Mouse (Mus musculus): ENCODE data around the gene Mertk. TPM values are rescaled to one million over a fixed set of nuclear protein-coding genes. Genes with fewer than 3 reads are reported as not detected.

Mertk gene
- polyA plus RNA-seq, 1 experiment: 2.2 TPM

DNA sequence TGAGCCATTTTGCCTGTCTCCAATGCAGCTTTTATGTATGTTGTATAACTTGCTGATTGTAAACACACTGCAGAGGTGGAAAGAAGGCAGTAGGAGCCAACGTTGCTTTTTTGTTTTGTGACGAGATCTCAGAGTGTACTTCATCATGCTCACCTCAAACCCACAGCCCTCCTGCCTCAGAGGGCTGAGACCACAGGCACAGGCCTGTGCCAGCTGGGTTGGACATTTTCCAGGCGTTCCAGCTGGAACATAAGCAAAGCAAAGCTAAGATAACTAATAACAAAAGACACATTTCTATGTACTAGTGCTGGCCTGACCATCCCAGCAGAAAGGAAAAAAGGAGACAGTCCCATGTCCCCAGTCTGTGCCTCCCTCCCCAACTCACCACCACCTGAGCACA lies 36.3 kb downstream of the Mertk start:
- Histone ChIP-seq H3K27me3 (ENCODE audit: control insufficient read depth, insufficient read depth, low read length, poor library complexity, severe bottlenecking) (no peaks in the 10 kb centered on the region), H3K4me1 (ENCODE audit: control insufficient read depth, insufficient read depth, low read length) (no peaks in the 10 kb centered on the region), H3K27ac (ENCODE audit: insufficient read depth, low read length) (no peak overlapping the region), H3K4me3 (ENCODE audit: low read depth, low read length) (no peak overlapping the region), H3K36me3 (ENCODE audit: control insufficient read depth, insufficient read depth, low read length, poor library complexity, severe bottlenecking) (no peaks in the 10 kb centered on the region), H3K9ac (ENCODE audit: low read depth, poor library complexity, severe bottlenecking) (no peak overlapping the region), H3K9me3 (replicated peaks; ENCODE audit: control insufficient read depth, insufficient read depth, low read length, poor library complexity, severe bottlenecking) (no peaks in the 10 kb centered on the region)
- TF ChIP-seq EP300 (IDR thresholded peaks at IDR 0.05; ENCODE audit: insufficient read depth, low read depth, low read length): no peak
- TF ChIP-seq CTCF (IDR thresholded peaks at IDR 0.05; ENCODE audit: low read depth, low read length): no peak
- no peak for TF ChIP-seq POLR2A (IDR thresholded peaks at IDR 0.05; ENCODE audit: insufficient read depth, low read length)

DNA sequence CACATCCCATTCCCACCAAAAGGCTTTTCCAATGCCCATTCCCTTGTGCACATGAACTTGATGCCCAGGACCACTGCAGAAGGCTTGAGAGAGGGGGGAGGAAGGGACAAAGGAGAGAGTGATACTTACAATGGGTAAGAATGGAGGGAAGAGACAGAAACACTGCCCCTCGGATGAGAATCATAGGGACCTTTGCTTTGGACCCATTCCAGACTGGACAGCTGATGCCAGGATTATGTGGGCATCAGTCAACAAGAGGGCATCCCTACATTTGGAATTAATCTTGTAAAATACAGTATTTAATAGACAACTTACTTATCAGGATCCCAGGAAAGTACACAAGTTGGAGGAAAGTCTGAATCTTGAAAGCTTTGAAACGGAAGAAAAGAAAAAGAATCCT lies 38.3 kb downstream of the Mertk start:
- H3K36me3 ChIP-seq (ENCODE audit: control insufficient read depth, insufficient read depth, low read length, poor library complexity, severe bottlenecking): no peaks in the 10 kb centered on the region
- TF ChIP-seq POLR2A (IDR thresholded peaks at IDR 0.05; ENCODE audit: insufficient read depth, low read length): no peak
- no peak for TF ChIP-seq CTCF (IDR thresholded peaks at IDR 0.05; ENCODE audit: low read depth, low read length)
- no peak for TF ChIP-seq EP300 (IDR thresholded peaks at IDR 0.05; ENCODE audit: insufficient read depth, low read depth, low read length)
- H3K27ac ChIP-seq (ENCODE audit: insufficient read depth, low read length): no peak overlapping the region
- H3K27me3 ChIP-seq (ENCODE audit: control insufficient read depth, insufficient read depth, low read length, poor library complexity, severe bottlenecking): no peaks in the 10 kb centered on the region
- H3K9ac ChIP-seq (ENCODE audit: low read depth, poor library complexity, severe bottlenecking): no peak overlapping the region
- no peak overlapping the region for H3K4me3 ChIP-seq (ENCODE audit: low read depth, low read length)
- no peaks in the 10 kb centered on the region for H3K4me1 ChIP-seq (ENCODE audit: control insufficient read depth, insufficient read depth, low read length)
- no peaks in the 10 kb centered on the region for H3K9me3 ChIP-seq (replicated peaks; ENCODE audit: control insufficient read depth, insufficient read depth, low read length, poor library complexity, severe bottlenecking)

GRCm38 (mm10) chr2:128737796-128738195 lies 39.0 kb downstream of the Mertk start:
- Histone ChIP-seq H3K36me3 (ENCODE audit: control insufficient read depth, insufficient read depth, low read length, poor library complexity, severe bottlenecking) (no peaks in the 10 kb centered on the region), H3K27ac (ENCODE audit: insufficient read depth, low read length) (no peak overlapping the region), H3K4me1 (ENCODE audit: control insufficient read depth, insufficient read depth, low read length) (no peaks in the 10 kb centered on the region), H3K4me3 (ENCODE audit: low read depth, low read length) (no peak overlapping the region), H3K27me3 (ENCODE audit: control insufficient read depth, insufficient read depth, low read length, poor library complexity, severe bottlenecking) (no peaks in the 10 kb centered on the region), H3K9ac (ENCODE audit: low read depth, poor library complexity, severe bottlenecking) (no peak overlapping the region), H3K9me3 (replicated peaks; ENCODE audit: control insufficient read depth, insufficient read depth, low read length, poor library complexity, severe bottlenecking) (no peaks in the 10 kb centered on the region)
- TF ChIP-seq CTCF (IDR thresholded peaks at IDR 0.05; ENCODE audit: low read depth, low read length) (no peak), POLR2A (IDR thresholded peaks at IDR 0.05; ENCODE audit: insufficient read depth, low read length) (no peak), EP300 (IDR thresholded peaks at IDR 0.05; ENCODE audit: insufficient read depth, low read depth, low read length) (no peak)

GRCm38 (mm10) chr2:128738725-128739258 lies 40.0 kb downstream of the Mertk start:
- no peaks in the 10 kb centered on the region for H3K36me3 ChIP-seq (ENCODE audit: control insufficient read depth, insufficient read depth, low read length, poor library complexity, severe bottlenecking)
- H3K27ac ChIP-seq (ENCODE audit: insufficient read depth, low read length): no peak overlapping the region
- TF ChIP-seq EP300 (IDR thresholded peaks at IDR 0.05; ENCODE audit: insufficient read depth, low read depth, low read length) (no peak), CTCF (IDR thresholded peaks at IDR 0.05; ENCODE audit: low read depth, low read length) (no peak), POLR2A (IDR thresholded peaks at IDR 0.05; ENCODE audit: insufficient read depth, low read length) (no peak)
- no peaks in the 10 kb centered on the region for H3K9me3 ChIP-seq (replicated peaks; ENCODE audit: control insufficient read depth, insufficient read depth, low read length, poor library complexity, severe bottlenecking)
- H3K9ac ChIP-seq (ENCODE audit: low read depth, poor library complexity, severe bottlenecking): no peak overlapping the region
- H3K4me3 ChIP-seq (ENCODE audit: low read depth, low read length): no peak overlapping the region
- H3K4me1 ChIP-seq (ENCODE audit: control insufficient read depth, insufficient read depth, low read length): no peaks in the 10 kb centered on the region
- H3K27me3 ChIP-seq (ENCODE audit: control insufficient read depth, insufficient read depth, low read length, poor library complexity, severe bottlenecking): no peaks in the 10 kb centered on the region

GRCm38 (mm10) chr2:128745879-128746620 lies 47.3 kb downstream of the Mertk start:
- H3K4me3 ChIP-seq (ENCODE audit: low read depth, low read length): no peak overlapping the region
- no peaks in the 10 kb centered on the region for H3K36me3 ChIP-seq (ENCODE audit: control insufficient read depth, insufficient read depth, low read length, poor library complexity, severe bottlenecking)
- no peaks in the 10 kb centered on the region for H3K27me3 ChIP-seq (ENCODE audit: control insufficient read depth, insufficient read depth, low read length, poor library complexity, severe bottlenecking)
- no peaks in the 10 kb centered on the region for H3K4me1 ChIP-seq (ENCODE audit: control insufficient read depth, insufficient read depth, low read length)
- H3K9ac ChIP-seq (ENCODE audit: low read depth, poor library complexity, severe bottlenecking): no peak overlapping the region
- H3K9me3 ChIP-seq (replicated peaks; ENCODE audit: control insufficient read depth, insufficient read depth, low read length, poor library complexity, severe bottlenecking): no peaks in the 10 kb centered on the region
- no peak overlapping the region for H3K27ac ChIP-seq (ENCODE audit: insufficient read depth, low read length)
- TF ChIP-seq POLR2A (IDR thresholded peaks at IDR 0.05; ENCODE audit: insufficient read depth, low read length): no peak
- no peak for TF ChIP-seq CTCF (IDR thresholded peaks at IDR 0.05; ENCODE audit: low read depth, low read length)

GRCm38 (mm10) chr2:128746621-128747151 lies 47.9 kb downstream of the Mertk start:
- no peaks in the 10 kb centered on the region for H3K27me3 ChIP-seq (ENCODE audit: control insufficient read depth, insufficient read depth, low read length, poor library complexity, severe bottlenecking)
- no peak overlapping the region for H3K27ac ChIP-seq (ENCODE audit: insufficient read depth, low read length)
- no peaks in the 10 kb centered on the region for H3K9me3 ChIP-seq (replicated peaks; ENCODE audit: control insufficient read depth, insufficient read depth, low read length, poor library complexity, severe bottlenecking)
- no peaks in the 10 kb centered on the region for H3K4me1 ChIP-seq (ENCODE audit: control insufficient read depth, insufficient read depth, low read length)
- no peak overlapping the region for H3K4me3 ChIP-seq (ENCODE audit: low read depth, low read length)
- no peaks in the 10 kb centered on the region for H3K36me3 ChIP-seq (ENCODE audit: control insufficient read depth, insufficient read depth, low read length, poor library complexity, severe bottlenecking)
- no peak for TF ChIP-seq CTCF (IDR thresholded peaks at IDR 0.05; ENCODE audit: low read depth, low read length)
- no peak for TF ChIP-seq POLR2A (IDR thresholded peaks at IDR 0.05; ENCODE audit: insufficient read depth, low read length)
- TF ChIP-seq EP300 (IDR thresholded peaks at IDR 0.05; ENCODE audit: insufficient read depth, low read depth, low read length): no peak
- H3K9ac ChIP-seq (ENCODE audit: low read depth, poor library complexity, severe bottlenecking): no peak overlapping the region
